Mouse (Mus musculus): Measurements from ENCODE around the gene Hlf. TPM values are rescaled to one million over a fixed set of nuclear protein-coding genes. Genes with fewer than 3 reads are reported as not detected.

Hlf gene
- total and polyA plus RNA-seq, 3 experiments, result 0.33 TPM; not detected in 2

DNA sequence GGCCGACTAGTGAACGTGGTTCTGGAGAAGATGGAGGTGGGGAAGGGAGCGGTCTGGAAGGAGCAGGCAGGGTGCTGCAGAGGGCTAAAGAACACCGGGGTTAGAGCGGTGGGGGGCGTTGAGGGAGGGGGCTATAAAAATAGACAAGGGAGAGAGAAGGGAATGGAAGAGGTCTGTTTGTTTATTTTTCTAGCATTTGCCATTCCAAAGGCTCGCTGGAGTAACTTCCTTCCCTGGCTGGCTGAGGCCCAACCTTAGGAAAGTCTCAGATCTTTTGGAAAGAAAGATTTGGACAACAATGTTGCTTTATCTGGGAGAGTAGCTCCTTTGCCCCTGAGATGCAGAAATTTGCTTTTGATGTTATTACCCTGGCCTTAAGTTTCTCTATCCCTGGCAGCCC is 21.6 kb downstream of the Hlf start:
- TF ChIP-seq POLR2AphosphoS5 (IDR thresholded peaks at IDR 0.05; ENCODE audit: insufficient replicate concordance, low read depth, low read length) (no peak), CTCF (IDR thresholded peaks at IDR 0.05; ENCODE audit: low read depth, low read length) (no peak), GATA2 (IDR thresholded peaks at IDR 0.05; ENCODE audit: borderline replicate concordance, low read depth, low read length) (no peak), TAL1 (conservative IDR thresholded peaks at IDR 0.05; ENCODE audit: low read depth, low read length) (no peak), GATA1 (IDR thresholded peaks at IDR 0.05; ENCODE audit: borderline replicate concordance, low read length) (no peak)
- H3K4me1 ChIP-seq (ENCODE audit: insufficient read depth, low read depth, low read length), result no peaks in the 10 kb centered on the region
- DNase-seq (ENCODE audit: low spot score) (no peak), ATAC-seq (ENCODE audit: extremely low read depth, insufficient number of reproducible peaks, low FRiP score, poor library complexity, severe bottlenecking) (no peak)
- H3K9me3 ChIP-seq (replicated peaks), result 0 out of 2 replicates have a peak, but pooled peaks cover 3% of the 10 kb centered on the region
- no peaks in the 10 kb centered on the region for H3K27me3 ChIP-seq (ENCODE audit: insufficient read depth, low read length)
- no peak overlapping the region for H3K4me3 ChIP-seq (ENCODE audit: low read depth, low read length)
- no peaks in the 10 kb centered on the region for H3K36me3 ChIP-seq (replicated peaks)

DNA sequence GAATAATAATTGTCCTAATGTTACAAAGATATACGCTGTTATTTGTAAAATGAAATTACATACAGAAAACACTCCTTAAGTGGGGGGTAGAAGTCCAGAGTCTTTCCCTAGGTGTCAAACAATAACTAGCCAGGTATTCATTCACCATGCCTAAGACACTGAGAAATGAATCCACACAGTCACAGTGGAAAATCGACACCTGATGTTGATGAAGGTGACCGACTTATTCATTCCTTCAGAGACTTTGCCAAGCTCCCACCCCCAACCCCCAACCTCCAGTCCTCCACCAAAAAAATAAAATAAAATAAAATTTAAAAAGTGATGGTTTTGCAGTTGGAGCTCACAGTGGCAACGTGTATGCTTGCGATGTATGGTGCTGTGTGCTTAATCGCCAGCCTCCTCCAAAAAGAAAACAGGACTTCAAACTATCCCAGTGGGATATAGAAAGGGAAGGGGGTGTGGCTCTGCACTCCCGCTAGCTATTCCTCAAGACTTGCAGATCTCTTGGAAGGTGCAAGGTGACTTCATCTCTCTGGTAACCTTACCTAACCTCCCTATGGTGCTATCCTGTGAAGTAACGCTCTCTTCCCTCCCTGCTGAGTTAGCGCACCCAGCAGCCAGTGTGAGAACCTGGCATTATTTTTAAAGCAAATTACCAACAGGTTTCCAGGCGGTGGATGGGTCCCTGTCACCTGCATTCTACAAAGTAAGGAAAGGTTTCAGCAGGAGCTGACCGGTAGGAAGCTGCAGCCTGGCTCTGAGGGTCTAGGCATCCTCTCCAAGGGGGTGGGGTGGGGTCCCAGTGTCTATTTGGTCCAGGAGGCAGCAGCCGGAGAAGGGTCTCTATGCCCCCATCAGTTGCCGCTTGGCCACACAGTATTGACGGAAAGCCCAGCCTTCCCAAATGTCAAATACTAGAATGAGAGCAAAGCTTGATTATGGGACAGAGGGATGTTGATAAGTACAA is 22.5 kb downstream of the Hlf start:
- ATAC-seq (ENCODE audit: extremely low read depth, insufficient number of reproducible peaks, low FRiP score, poor library complexity, severe bottlenecking), result no peak
- DNase-seq (ENCODE audit: low spot score), result no peak
- Histone ChIP-seq H3K9me3 (replicated peaks) (0 out of 2 replicates have a peak, but pooled peaks cover 3% of the 10 kb centered on the region), H3K4me3 (ENCODE audit: low read depth, low read length) (no peak overlapping the region), H3K36me3 (replicated peaks) (no peaks in the 10 kb centered on the region), H3K4me1 (ENCODE audit: insufficient read depth, low read depth, low read length) (no peaks in the 10 kb centered on the region), H3K27me3 (ENCODE audit: insufficient read depth, low read length) (no peaks in the 10 kb centered on the region)
- TF ChIP-seq POLR2AphosphoS5 (IDR thresholded peaks at IDR 0.05; ENCODE audit: insufficient replicate concordance, low read depth, low read length) (no peak), GATA1 (IDR thresholded peaks at IDR 0.05; ENCODE audit: borderline replicate concordance, low read length) (no peak), GATA2 (IDR thresholded peaks at IDR 0.05; ENCODE audit: borderline replicate concordance, low read depth, low read length) (no peak), CTCF (IDR thresholded peaks at IDR 0.05; ENCODE audit: low read depth, low read length) (no peak), TAL1 (conservative IDR thresholded peaks at IDR 0.05; ENCODE audit: low read depth, low read length) (no peak)

DNA sequence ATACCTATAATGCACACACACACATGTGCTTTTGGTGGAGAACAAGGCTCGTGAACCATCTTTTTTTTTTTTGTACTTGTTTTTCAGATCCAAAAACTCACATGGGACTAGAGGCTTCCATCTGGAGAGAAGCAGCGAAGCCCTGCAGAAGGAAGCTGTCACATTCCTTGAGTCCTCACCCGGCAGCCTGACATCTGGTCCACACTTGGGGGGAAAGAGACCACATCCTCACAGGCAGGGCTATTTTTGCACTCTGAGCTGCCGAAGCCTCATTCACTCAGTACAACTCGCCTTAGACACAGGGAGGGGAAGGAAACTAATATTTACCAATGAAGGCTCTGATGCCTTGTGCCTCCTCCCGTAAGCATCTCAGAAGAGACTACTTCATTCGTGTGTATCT is 25.8 kb downstream of the Hlf start:
- no peak overlapping the region for H3K4me3 ChIP-seq (ENCODE audit: low read depth, low read length)
- no peaks in the 10 kb centered on the region for H3K4me1 ChIP-seq (ENCODE audit: insufficient read depth, low read depth, low read length)
- DNase-seq (ENCODE audit: low spot score) (no peak), ATAC-seq (ENCODE audit: extremely low read depth, insufficient number of reproducible peaks, low FRiP score, poor library complexity, severe bottlenecking) (no peak)
- H3K9me3 ChIP-seq (replicated peaks), result 0 out of 2 replicates have a peak, but pooled peaks cover 3% of the 10 kb centered on the region
- H3K27me3 ChIP-seq (ENCODE audit: insufficient read depth, low read length), result no peaks in the 10 kb centered on the region
- no peak for TF ChIP-seq TAL1 (conservative IDR thresholded peaks at IDR 0.05; ENCODE audit: low read depth, low read length)
- no peak for TF ChIP-seq CTCF (IDR thresholded peaks at IDR 0.05; ENCODE audit: low read depth, low read length)
- TF ChIP-seq GATA2 (IDR thresholded peaks at IDR 0.05; ENCODE audit: borderline replicate concordance, low read depth, low read length), result no peak
- no peak for TF ChIP-seq POLR2AphosphoS5 (IDR thresholded peaks at IDR 0.05; ENCODE audit: insufficient replicate concordance, low read depth, low read length)
- no peak for TF ChIP-seq GATA1 (IDR thresholded peaks at IDR 0.05; ENCODE audit: borderline replicate concordance, low read length)
- H3K36me3 ChIP-seq (replicated peaks), result no peaks in the 10 kb centered on the region

DNA sequence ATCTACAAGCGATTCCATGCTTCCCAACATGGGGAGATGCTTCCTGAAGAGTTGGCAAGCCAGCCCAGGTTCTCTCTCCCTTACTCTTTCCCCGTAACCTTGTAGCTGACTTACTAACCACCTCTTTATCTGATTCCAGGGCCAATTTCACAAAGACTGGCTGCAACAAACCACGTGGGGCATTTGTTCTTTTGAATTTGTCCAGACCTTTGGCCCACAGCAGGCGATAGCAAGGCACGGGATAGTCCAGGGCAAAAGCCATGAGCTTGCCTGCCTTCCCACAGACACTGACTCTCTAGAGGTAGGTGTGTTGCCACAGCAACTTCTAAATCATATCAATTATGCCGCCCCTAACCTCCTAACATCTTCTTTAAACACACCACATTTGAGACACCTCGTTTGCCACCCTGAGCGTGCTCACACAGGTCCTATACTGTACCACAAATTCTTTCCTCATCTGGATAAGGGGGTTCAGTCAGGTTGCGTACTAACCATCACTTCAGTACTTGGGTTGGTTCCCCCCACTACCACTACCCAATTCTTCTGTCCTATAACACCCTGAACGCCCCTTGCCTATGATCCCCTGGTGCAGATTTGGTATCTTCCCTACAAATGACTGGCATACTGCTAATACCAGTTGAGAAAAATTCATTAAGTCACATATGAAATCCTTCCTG is 26.7 kb downstream of the Hlf start:
- H3K27me3 ChIP-seq (ENCODE audit: insufficient read depth, low read length), result no peaks in the 10 kb centered on the region
- DNase-seq (ENCODE audit: low spot score), result no peak
- TF ChIP-seq TAL1 (conservative IDR thresholded peaks at IDR 0.05; ENCODE audit: low read depth, low read length) (no peak), GATA2 (IDR thresholded peaks at IDR 0.05; ENCODE audit: borderline replicate concordance, low read depth, low read length) (no peak), POLR2AphosphoS5 (IDR thresholded peaks at IDR 0.05; ENCODE audit: insufficient replicate concordance, low read depth, low read length) (no peak), CTCF (IDR thresholded peaks at IDR 0.05; ENCODE audit: low read depth, low read length) (no peak), GATA1 (IDR thresholded peaks at IDR 0.05; ENCODE audit: borderline replicate concordance, low read length) (no peak)
- H3K9me3 ChIP-seq (replicated peaks), result 0 out of 2 replicates have a peak, but pooled peaks cover 3% of the 10 kb centered on the region
- no peak for ATAC-seq (ENCODE audit: extremely low read depth, insufficient number of reproducible peaks, low FRiP score, poor library complexity, severe bottlenecking)
- no peaks in the 10 kb centered on the region for H3K4me1 ChIP-seq (ENCODE audit: insufficient read depth, low read depth, low read length)
- no peaks in the 10 kb centered on the region for H3K36me3 ChIP-seq (replicated peaks)
- H3K4me3 ChIP-seq (ENCODE audit: low read depth, low read length), result no peak overlapping the region

DNA sequence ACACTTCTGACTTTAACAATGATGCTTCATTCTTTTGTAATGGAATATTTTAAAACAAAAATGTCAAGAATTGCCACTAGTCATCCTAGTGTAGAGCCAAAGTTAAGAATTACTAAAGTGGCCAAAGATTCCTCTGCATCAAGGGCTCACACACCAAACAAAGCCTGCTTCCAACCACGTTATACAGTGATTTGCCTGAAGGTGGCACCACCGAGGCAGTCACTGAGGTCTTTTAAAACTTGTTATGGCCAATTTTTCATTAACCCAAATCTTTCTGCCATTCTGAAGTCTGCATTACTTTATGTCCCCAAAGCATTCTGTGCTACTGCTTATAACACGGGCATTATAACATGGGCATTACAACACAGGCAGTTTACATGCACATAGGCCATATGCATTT is 27.3 kb downstream of the Hlf start:
- ATAC-seq (ENCODE audit: extremely low read depth, insufficient number of reproducible peaks, low FRiP score, poor library complexity, severe bottlenecking), result peak; percentile 1; the same call in 1 of the 2 replicates
- no peak for DNase-seq (ENCODE audit: low spot score)
- Histone ChIP-seq H3K27me3 (ENCODE audit: insufficient read depth, low read length) (no peaks in the 10 kb centered on the region), H3K4me3 (ENCODE audit: low read depth, low read length) (no peak overlapping the region), H3K4me1 (ENCODE audit: insufficient read depth, low read depth, low read length) (no peaks in the 10 kb centered on the region), H3K36me3 (replicated peaks) (no peaks in the 10 kb centered on the region), H3K9me3 (replicated peaks) (0 out of 2 replicates have a peak, but pooled peaks cover 3% of the 10 kb centered on the region)
- TF ChIP-seq POLR2AphosphoS5 (IDR thresholded peaks at IDR 0.05; ENCODE audit: insufficient replicate concordance, low read depth, low read length), result no peak
- no peak for TF ChIP-seq CTCF (IDR thresholded peaks at IDR 0.05; ENCODE audit: low read depth, low read length)
- no peak for TF ChIP-seq GATA2 (IDR thresholded peaks at IDR 0.05; ENCODE audit: borderline replicate concordance, low read depth, low read length)
- no peak for TF ChIP-seq TAL1 (conservative IDR thresholded peaks at IDR 0.05; ENCODE audit: low read depth, low read length)
- no peak for TF ChIP-seq GATA1 (IDR thresholded peaks at IDR 0.05; ENCODE audit: borderline replicate concordance, low read length)

DNA sequence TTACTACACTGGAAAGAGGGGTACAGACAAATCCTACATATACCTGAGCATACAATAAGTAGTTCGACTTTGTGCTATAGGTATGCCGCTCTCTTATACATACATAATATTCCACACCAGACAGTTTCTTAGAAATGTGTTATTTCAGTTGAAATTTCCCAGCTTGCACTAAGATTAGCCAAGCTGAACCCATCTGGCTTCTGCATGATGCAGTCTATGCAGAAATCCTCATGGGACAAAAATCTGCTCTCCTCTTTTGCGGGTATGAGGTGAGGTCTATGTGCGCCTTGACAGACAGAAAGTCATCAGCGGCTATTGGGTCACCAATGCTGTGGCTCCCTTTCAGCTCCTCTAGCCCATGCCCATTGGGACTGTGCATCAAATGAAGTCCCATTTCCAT is 30.2 kb downstream of the Hlf start:
- no peaks in the 10 kb centered on the region for H3K36me3 ChIP-seq (replicated peaks)

More for the DNA sequence above, 30.2 kb downstream of the Hlf start:
- DNase-seq (ENCODE audit: low spot score), result no peak
- H3K4me3 ChIP-seq (ENCODE audit: low read depth, low read length), result no peak overlapping the region
- 0 out of 2 replicates have a peak, but pooled peaks cover 2% of the 10 kb centered on the region for H3K9me3 ChIP-seq (replicated peaks)
- H3K27me3 ChIP-seq (ENCODE audit: insufficient read depth, low read length), result no peaks in the 10 kb centered on the region
- H3K4me1 ChIP-seq (ENCODE audit: insufficient read depth, low read depth, low read length), result no peaks in the 10 kb centered on the region
- TF ChIP-seq TAL1 (conservative IDR thresholded peaks at IDR 0.05; ENCODE audit: low read depth, low read length), result no peak
- no peak for TF ChIP-seq GATA1 (IDR thresholded peaks at IDR 0.05; ENCODE audit: borderline replicate concordance, low read length)
- no peak for TF ChIP-seq CTCF (IDR thresholded peaks at IDR 0.05; ENCODE audit: low read depth, low read length)
- no peak for TF ChIP-seq GATA2 (IDR thresholded peaks at IDR 0.05; ENCODE audit: borderline replicate concordance, low read depth, low read length)
- no peak for TF ChIP-seq POLR2AphosphoS5 (IDR thresholded peaks at IDR 0.05; ENCODE audit: insufficient replicate concordance, low read depth, low read length)
- no peak for ATAC-seq (ENCODE audit: extremely low read depth, insufficient number of reproducible peaks, low FRiP score, poor library complexity, severe bottlenecking)
